Mouse (Mus musculus) limb, embryonic 12.5 days (tissue): ENCODE results near the gene Fbxw11. TPM values are rescaled to one million over a fixed set of nuclear protein-coding genes. Genes with fewer than 3 reads are reported as not detected.
A peak's percentile ranks its signal among the peaks of the same experiment; 100 is the strongest.

Experiments used
- ATAC-seq: fragments of 200-750 bp; cut with Nextera tagmentation; 2 replicates; pipeline ENCODE4 v1.8.0; 2017; ENCODE audit warnings: low read depth, moderate TSS enrichment; ENCODE audit not compliant: insufficient number of reproducible peaks, insufficient read depth, low FRiP score, low TSS enrichment
- H3K27ac ChIP-seq: fragments of 300-500 bp; sonication (generic); 2 replicates; pipeline ENCODE4 v1.5.1; 2016; ENCODE audit warnings: mild to moderate bottlenecking, moderate library complexity
- H3K27me3 ChIP-seq: fragments of 300-500 bp; sonication (generic); 2 replicates; pipeline ENCODE4 v1.6.1; 2016; ENCODE audit warnings: mild to moderate bottlenecking, moderate library complexity
- H3K36me3 ChIP-seq: fragments of 300-500 bp; sonication (generic); 2 replicates; pipeline ENCODE4 v1.6.1; 2016; ENCODE audit warnings: mild to moderate bottlenecking, moderate library complexity
- H3K4me1 ChIP-seq: fragments of 300-500 bp; sonication (generic); replicated peaks from 2 replicates; pipeline ENCODE4 v1.6.1; 2016
- H3K4me2 ChIP-seq: fragments of 300-500 bp; sonication (generic); 2 replicates; pipeline ENCODE4 v1.6.1; 2016; ENCODE audit warnings: mild to moderate bottlenecking, moderate library complexity
- H3K4me3 ChIP-seq: fragments of 300-500 bp; sonication (generic); replicated peaks from 2 replicates; pipeline ENCODE4 v1.5.1; 2016; ENCODE audit warnings: mild to moderate bottlenecking
- H3K9ac ChIP-seq: fragments of 300-500 bp; sonication (generic); replicated peaks from 2 replicates; pipeline ENCODE4 v1.6.1; 2016; ENCODE audit warnings: mild to moderate bottlenecking, moderate library complexity
- H3K9me3 ChIP-seq: fragments of 300-500 bp; sonication (generic); 2 replicates; pipeline ENCODE4 v1.6.1; 2016; ENCODE audit warnings: mild to moderate bottlenecking, moderate library complexity
- WGBS: fragments of 180-500 bp; shearing (Covaris S2); methylation state at CpG from one replicate; pipeline ENCODE4 v1.1.7; 2016; 5-methylcytosine and 5-hydroxymethylcytosine counted together
- polyA plus RNA-seq: library from polyadenylated mRNA; unstranded; fragments of >200 nt; fragmentation: Nextera tagmentation; extraction: Ambion mirVana; gene quantifications from 2 replicates; pipeline ENCODE4 v1.2.1, GENCODE M21; 2016

The Fbxw11 gene
- polyA plus RNA-seq, 1 experiment from 2014 or later: 91.0 TPM

GRCm38 (mm10) chr11:32753358-32753757 lies 110.8 kb downstream of the Fbxw11 start:
- no peak for ATAC-seq
- H3K9ac ChIP-seq: no peak overlapping the region
- H3K27me3 ChIP-seq: no peaks in the 10 kb centered on the region
- H3K4me3 ChIP-seq: no peak overlapping the region
- no peak overlapping the region for H3K4me2 ChIP-seq
- no peaks in the 10 kb centered on the region for H3K9me3 ChIP-seq
- WGBS: 86% methylated on average over 2 of the region's 2 CpGs
- H3K36me3 ChIP-seq: no peaks in the 10 kb centered on the region
- no peak overlapping the region for H3K27ac ChIP-seq
- H3K4me1 ChIP-seq: peaks cover 14% of the 10 kb centered on the region

GRCm38 (mm10) chr11:32762773-32763172 lies 120.2 kb downstream of the Fbxw11 start:
- no peak overlapping the region for H3K27ac ChIP-seq
- no peaks in the 10 kb centered on the region for H3K27me3 ChIP-seq
- H3K4me1 ChIP-seq: peaks cover 16% of the 10 kb centered on the region
- no peak overlapping the region for H3K4me3 ChIP-seq
- no peak overlapping the region for H3K9ac ChIP-seq
- no peaks in the 10 kb centered on the region for H3K36me3 ChIP-seq
- no peak for ATAC-seq
- WGBS: 83% methylated on average over 3 of the region's 3 CpGs
- H3K4me2 ChIP-seq: no peak overlapping the region
- no peaks in the 10 kb centered on the region for H3K9me3 ChIP-seq

- H3K9ac ChIP-seq: no peak overlapping the region
- H3K4me2 ChIP-seq: no peak overlapping the region
- H3K36me3 ChIP-seq: no peaks in the 10 kb centered on the region
- H3K27me3 ChIP-seq: no peaks in the 10 kb centered on the region
- 73% methylated on average over 18 of the region's 18 CpGs for WGBS
- no peak for ATAC-seq
- H3K4me1 ChIP-seq: peaks cover 44% of the 10 kb centered on the region
- H3K27ac ChIP-seq: 0 out of 2 replicates have a peak overlapping the region, but pooled peaks have one; percentile 23
- 0 out of 2 replicates have a peak, but pooled peaks cover 4% of the 10 kb centered on the region for H3K9me3 ChIP-seq
- no peak overlapping the region for H3K4me3 ChIP-seq
These were observed 125.1 kb downstream of the Fbxw11 start for GRCm38 (mm10) chr11:32767496-32768230.

GRCm38 (mm10) chr11:32768642-32769343 lies 126.3 kb downstream of the Fbxw11 start:
- Histone ChIP-seq H3K4me2 (no peak overlapping the region), H3K4me3 (no peak overlapping the region), H3K4me1 (peaks cover 44% of the 10 kb centered on the region), H3K9me3 (0 out of 2 replicates have a peak, but pooled peaks cover 4% of the 10 kb centered on the region), H3K36me3 (no peaks in the 10 kb centered on the region), H3K27me3 (no peaks in the 10 kb centered on the region), H3K27ac (peak overlapping the region; percentile 88), H3K9ac (no peak overlapping the region)
- 71% methylated on average over 12 of the region's 12 CpGs for WGBS
- no peak for ATAC-seq

GRCm38 (mm10) chr11:32780747-32781536 lies 138.4 kb downstream of the Fbxw11 start:
- Histone ChIP-seq H3K4me1 (peaks cover 17% of the 10 kb centered on the region), H3K27ac (peak overlapping the region; percentile 59), H3K9ac (no peak overlapping the region; the same call in 1 of the 2 replicates), H3K4me3 (no peak overlapping the region), H3K36me3 (no peaks in the 10 kb centered on the region), H3K4me2 (no peak overlapping the region), H3K9me3 (peaks cover 4% of the 10 kb centered on the region; the same call in 1 of the 2 replicates), H3K27me3 (no peaks in the 10 kb centered on the region)
- ATAC-seq: peak; percentile 26; the same call in 1 of the 2 replicates
- 46% methylated on average over 11 of the region's 11 CpGs for WGBS

GRCm38 (mm10) chr11:32781633-32782404 lies 139.3 kb downstream of the Fbxw11 start:
- Histone ChIP-seq H3K27me3 (no peaks in the 10 kb centered on the region), H3K4me1 (peaks cover 17% of the 10 kb centered on the region), H3K4me3 (no peak overlapping the region), H3K4me2 (no peak overlapping the region), H3K27ac (no peak overlapping the region), H3K36me3 (no peaks in the 10 kb centered on the region), H3K9ac (no peak overlapping the region), H3K9me3 (no peaks in the 10 kb centered on the region)
- 70% methylated on average over 2 of the region's 2 CpGs for WGBS
- no peak for ATAC-seq

GRCm38 (mm10) chr11:32782724-32783123 lies 140.2 kb downstream of the Fbxw11 start:
- peaks cover 15% of the 10 kb centered on the region for H3K4me1 ChIP-seq
- H3K9me3 ChIP-seq: no peaks in the 10 kb centered on the region
- ATAC-seq: no peak
- H3K36me3 ChIP-seq: no peaks in the 10 kb centered on the region
- H3K27ac ChIP-seq: no peak overlapping the region
- 79% methylated on average over 3 of the region's 3 CpGs for WGBS
- H3K9ac ChIP-seq: no peak overlapping the region
- no peak overlapping the region for H3K4me3 ChIP-seq
- H3K4me2 ChIP-seq: no peak overlapping the region
- no peaks in the 10 kb centered on the region for H3K27me3 ChIP-seq

GRCm38 (mm10) chr11:32785591-32786147 lies 143.1 kb downstream of the Fbxw11 start:
- no peak overlapping the region for H3K27ac ChIP-seq
- H3K4me2 ChIP-seq: no peak overlapping the region
- H3K9ac ChIP-seq: no peak overlapping the region
- ATAC-seq: no peak
- WGBS: 85% methylated on average over 6 of the region's 6 CpGs
- no peaks in the 10 kb centered on the region for H3K27me3 ChIP-seq
- no peak overlapping the region for H3K4me3 ChIP-seq
- no peaks in the 10 kb centered on the region for H3K9me3 ChIP-seq
- no peaks in the 10 kb centered on the region for H3K36me3 ChIP-seq
- peaks cover 7% of the 10 kb centered on the region for H3K4me1 ChIP-seq

- no peak overlapping the region for H3K9ac ChIP-seq
- H3K4me3 ChIP-seq: no peak overlapping the region
- WGBS: 85% methylated on average over 5 of the region's 5 CpGs
These were observed 143.7 kb downstream of the Fbxw11 start for GRCm38 (mm10) chr11:32786201-32786600.

GRCm38 (mm10) chr11:32794759-32795445 lies 152.4 kb downstream of the Fbxw11 start:
- Histone ChIP-seq H3K27ac (no peak overlapping the region), H3K36me3 (no peaks in the 10 kb centered on the region), H3K4me1 (peaks cover 45% of the 10 kb centered on the region), H3K9me3 (0 out of 2 replicates have a peak, but pooled peaks cover 3% of the 10 kb centered on the region), H3K9ac (no peak overlapping the region), H3K27me3 (no peaks in the 10 kb centered on the region), H3K4me3 (no peak overlapping the region), H3K4me2 (no peak overlapping the region)
- ATAC-seq: no peak
- 38% methylated on average over 10 of the region's 10 CpGs for WGBS

More at GRCm38 (mm10) chr11:32786201-32786600, 143.7 kb downstream of the Fbxw11 start:
- Histone ChIP-seq H3K4me2 (no peak overlapping the region), H3K27me3 (no peaks in the 10 kb centered on the region), H3K4me1 (peaks cover 2% of the 10 kb centered on the region), H3K36me3 (no peaks in the 10 kb centered on the region), H3K27ac (no peak overlapping the region; the same call in 1 of the 2 replicates), H3K9me3 (no peaks in the 10 kb centered on the region)
- no peak for ATAC-seq
